Mouse (Mus musculus) thymus, postnatal 4 days (tissue): ENCODE measurements around the gene Hoxd10.

Experiments used
- DNase-seq: peaks from one replicate; pipeline ENCODE4 v3.0.0; 2021

Hoxd10 gene

GRCm38 (mm10) chr2:74667191-74667841 lies 24.4 kb upstream of the Hoxd10 start:
- no peak for DNase-seq

GRCm38 (mm10) chr2:74667842-74668357 lies 23.8 kb upstream of the Hoxd10 start, which contains the start of gene Hoxd13:
Gene Hoxd13 (plus strand): TSS chr2:74668310.
- DNase-seq, result no peak

GRCm38 (mm10) chr2:74668370-74669229 lies 23.1 kb upstream of the Hoxd10 start:
- DNase-seq, result no peak

- no peak for DNase-seq
Observed at GRCm38 (mm10) chr2:74669230-74669578, 22.5 kb upstream of the Hoxd10 start.

- no peak for DNase-seq
Observed at GRCm38 (mm10) chr2:74669650-74670235, 22.0 kb upstream of the Hoxd10 start.

- DNase-seq, result no peak
Observed at GRCm38 (mm10) chr2:74670632-74671188, 21.0 kb upstream of the Hoxd10 start.

- no peak for DNase-seq
Observed at GRCm38 (mm10) chr2:74671847-74672246, 19.9 kb upstream of the Hoxd10 start.

- peak; percentile 78 for DNase-seq
Observed at GRCm38 (mm10) chr2:74672481-74673362, 19.0 kb upstream of the Hoxd10 start.

GRCm38 (mm10) chr2:74673835-74674425 lies 17.8 kb upstream of the Hoxd10 start:
- no peak for DNase-seq

GRCm38 (mm10) chr2:74674881-74675665 lies 16.7 kb upstream of the Hoxd10 start, which contains the start of gene Hoxd12:
Gene Hoxd12 (plus strand): TSS chr2:74675013.
- DNase-seq, result no peak

GRCm38 (mm10) chr2:74675666-74676282 lies 15.9 kb upstream of the Hoxd10 start:
- no peak for DNase-seq

- DNase-seq, result no peak
Observed at GRCm38 (mm10) chr2:74676376-74677052, 15.2 kb upstream of the Hoxd10 start.

- DNase-seq, result no peak
Observed at GRCm38 (mm10) chr2:74677106-74677505, 14.6 kb upstream of the Hoxd10 start.

- no peak for DNase-seq
Observed at GRCm38 (mm10) chr2:74678891-74679595, 12.7 kb upstream of the Hoxd10 start, which contains the start of gene Hoxd11. Gene Hoxd11 (plus strand): TSS chr2:74679557.

- DNase-seq, result no peak
Observed at GRCm38 (mm10) chr2:74679596-74679971, 12.1 kb upstream of the Hoxd10 start.

GRCm38 (mm10) chr2:74679980-74680379 lies 11.7 kb upstream of the Hoxd10 start:
- DNase-seq, result no peak

- DNase-seq, result no peak
Observed at GRCm38 (mm10) chr2:74680561-74681398, 10.9 kb upstream of the Hoxd10 start.
